Mouse (Mus musculus): ENCODE measurements around the gene Poldip3. TPM values are rescaled to one million over a fixed set of nuclear protein-coding genes. Genes with fewer than 3 reads are reported as not detected.

Poldip3 gene
- polyA plus RNA-seq, 1 experiment from 2014 or later, result 126 TPM

DNA sequence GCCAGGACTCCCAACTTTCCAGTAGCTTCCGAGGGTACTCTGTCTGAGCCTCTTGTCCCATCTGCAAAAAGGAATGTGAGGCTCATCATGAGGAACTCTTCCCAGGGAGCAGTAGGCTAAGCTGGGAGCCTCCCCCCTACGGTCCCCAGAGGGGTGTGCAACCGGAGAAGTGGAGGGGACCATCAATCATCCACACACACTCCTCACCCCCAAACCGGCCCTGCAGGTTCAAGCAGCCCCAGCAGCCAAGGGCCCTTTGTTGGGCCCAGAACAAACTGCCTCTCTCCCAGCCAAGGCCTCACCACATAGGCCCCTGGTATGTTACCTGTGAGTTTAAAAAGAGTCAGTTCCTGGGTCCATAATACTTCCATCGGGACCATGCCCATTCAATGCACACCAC, 17.9 kb upstream of the Poldip3 start:
- no peak overlapping the region for H3K4me2 ChIP-seq (ENCODE audit: low read depth, low read length)
- 65% methylated on average over 5 of the region's 5 CpGs for WGBS

DNA sequence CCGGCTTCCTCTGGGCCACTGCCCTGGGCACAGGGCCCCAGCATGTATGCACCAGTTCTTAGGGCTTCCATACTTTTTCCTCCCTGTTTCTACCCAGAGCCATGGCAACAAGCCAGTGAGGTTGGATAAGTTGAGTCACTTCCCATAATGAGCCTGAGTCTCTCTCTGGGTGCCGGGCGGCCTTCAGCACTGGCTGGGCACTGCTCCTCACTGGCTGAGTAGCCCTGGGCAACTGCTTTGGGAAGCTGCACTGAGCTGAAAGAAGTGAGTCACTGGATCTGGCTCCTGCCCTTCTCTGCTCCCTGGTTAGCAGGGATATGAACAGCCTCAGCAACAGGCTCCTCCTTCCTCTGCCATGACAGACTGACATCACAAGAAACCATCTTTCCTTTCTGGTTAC, 17.5 kb upstream of the Poldip3 start:
- ATAC-seq (ENCODE audit: low read depth) (no peak), DNase-seq (ENCODE audit: low spot score) (peak; percentile 32)
- 0 out of 2 replicates have a peak, but pooled peaks cover 13% of the 10 kb centered on the region for H3K36me3 ChIP-seq (ENCODE audit: control insufficient read depth, insufficient read depth, low read length)
- no peaks in the 10 kb centered on the region for H3K9me3 ChIP-seq (ENCODE audit: control insufficient read depth, low read length)
- 71% methylated on average over 3 of the region's 3 CpGs for WGBS
- H3K27ac ChIP-seq (replicated peaks; ENCODE audit: low read depth, low read length), result peak overlapping the region; percentile 77; the same call in 1 of the 2 replicates
- no peaks in the 10 kb centered on the region for H3K27me3 ChIP-seq (replicated peaks; ENCODE audit: control insufficient read depth, insufficient read depth, low read length)
- H3K9ac ChIP-seq (ENCODE audit: low read depth, low read length), result no peak overlapping the region
- no peak overlapping the region for H3K4me3 ChIP-seq (ENCODE audit: low read depth, low read length)
- H3K4me2 ChIP-seq (ENCODE audit: low read depth, low read length), result no peak overlapping the region
- H3K4me1 ChIP-seq (ENCODE audit: control insufficient read depth, insufficient read depth, low read length), result peaks cover 17% of the 10 kb centered on the region

More for the DNA sequence above, 17.9 kb upstream of the Poldip3 start:
- H3K27me3 ChIP-seq (replicated peaks; ENCODE audit: control insufficient read depth, insufficient read depth, low read length), result no peaks in the 10 kb centered on the region
- peak overlapping the region; percentile 77 for H3K27ac ChIP-seq (replicated peaks; ENCODE audit: low read depth, low read length)
- peak; percentile 47 for ATAC-seq (ENCODE audit: low read depth)
- H3K4me1 ChIP-seq (ENCODE audit: control insufficient read depth, insufficient read depth, low read length), result peaks cover 17% of the 10 kb centered on the region
- H3K9me3 ChIP-seq (ENCODE audit: control insufficient read depth, low read length), result no peaks in the 10 kb centered on the region
- peak overlapping the region; percentile 31; the same call in 1 of the 2 replicates for H3K9ac ChIP-seq (ENCODE audit: low read depth, low read length)
- DNase-seq (ENCODE audit: low spot score), result peak; percentile 88
- 0 out of 2 replicates have a peak, but pooled peaks cover 10% of the 10 kb centered on the region for H3K36me3 ChIP-seq (ENCODE audit: control insufficient read depth, insufficient read depth, low read length)
- H3K4me3 ChIP-seq (ENCODE audit: low read depth, low read length), result no peak overlapping the region

DNA sequence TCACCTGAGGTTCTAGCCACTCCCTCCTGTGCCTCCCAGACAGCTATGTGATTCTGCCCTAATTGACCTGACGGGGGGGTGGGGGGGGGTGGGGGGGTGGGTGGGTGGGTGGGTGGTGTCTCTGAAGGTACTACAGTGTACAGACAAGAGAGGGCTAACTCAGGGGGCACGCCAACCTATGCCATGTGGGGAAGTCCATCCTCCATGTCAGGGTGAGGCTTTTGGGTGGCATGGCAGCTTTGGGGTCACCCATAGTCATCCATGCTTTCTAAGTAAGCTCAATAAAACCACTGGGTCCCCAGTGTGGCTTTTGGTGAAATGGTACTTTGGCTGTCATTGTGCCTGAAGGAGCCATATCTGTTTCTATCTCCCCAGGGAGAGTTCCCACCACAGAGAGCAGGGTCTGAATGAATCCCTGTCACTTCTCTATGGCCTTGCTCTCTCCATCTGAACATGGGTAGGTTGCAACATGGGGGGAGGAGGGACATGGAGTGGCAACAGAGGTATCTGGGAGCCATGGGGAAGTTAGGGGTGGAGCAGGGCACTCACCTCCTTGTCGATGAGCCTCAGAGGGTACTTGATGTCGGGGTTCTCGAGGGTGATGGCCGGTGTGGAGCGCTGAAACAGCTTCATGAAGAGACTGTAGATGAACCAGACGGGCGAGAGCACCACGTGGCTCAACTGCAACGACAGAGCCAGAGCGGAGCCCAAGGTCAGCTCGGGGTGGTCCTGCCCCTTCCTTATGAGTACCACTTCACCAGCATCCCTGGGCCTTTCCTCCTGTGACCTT, 16.5 kb upstream of the Poldip3 start:
- no peak overlapping the region for H3K9ac ChIP-seq (ENCODE audit: low read depth, low read length)
- ATAC-seq (ENCODE audit: low read depth) (no peak), DNase-seq (ENCODE audit: low spot score) (no peak)
- H3K4me3 ChIP-seq (ENCODE audit: low read depth, low read length), result no peak overlapping the region
- no peak overlapping the region for H3K4me2 ChIP-seq (ENCODE audit: low read depth, low read length)
- WGBS, result 89% methylated on average over 13 of the region's 13 CpGs
- H3K27ac ChIP-seq (replicated peaks; ENCODE audit: low read depth, low read length), result peak overlapping the region; percentile 77; the same call in 1 of the 2 replicates
- H3K27me3 ChIP-seq (replicated peaks; ENCODE audit: control insufficient read depth, insufficient read depth, low read length), result no peaks in the 10 kb centered on the region
- peaks cover 8% of the 10 kb centered on the region; the same call in 1 of the 2 replicates for H3K4me1 ChIP-seq (ENCODE audit: control insufficient read depth, insufficient read depth, low read length)
- no peaks in the 10 kb centered on the region for H3K9me3 ChIP-seq (ENCODE audit: control insufficient read depth, low read length)
- peaks cover 21% of the 10 kb centered on the region for H3K36me3 ChIP-seq (ENCODE audit: control insufficient read depth, insufficient read depth, low read length)

DNA sequence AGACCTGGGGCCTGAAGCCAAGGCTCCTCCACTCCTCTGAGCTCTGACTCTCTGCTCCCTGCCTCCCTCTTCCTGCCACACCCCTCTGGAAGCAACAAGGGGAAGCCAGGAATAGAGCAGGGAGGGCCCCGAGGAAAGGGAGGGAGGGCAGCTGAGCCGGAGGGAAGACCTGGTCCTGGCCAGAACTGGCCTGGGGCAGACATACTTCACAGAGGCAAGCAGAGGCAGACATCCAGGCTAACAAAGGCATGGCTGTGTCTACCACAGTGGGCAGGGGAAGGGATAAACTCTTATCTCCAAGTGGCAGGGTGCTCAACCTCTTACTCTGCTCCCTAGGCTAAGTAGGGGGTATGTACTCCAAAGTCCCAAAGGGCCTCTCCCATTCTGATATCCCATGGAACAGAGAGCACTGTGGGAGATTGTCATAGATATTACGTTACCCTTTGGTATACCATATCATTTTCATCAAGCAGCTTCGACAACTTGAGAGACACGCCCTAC, 15.8 kb upstream of the Poldip3 start:
- Histone ChIP-seq H3K36me3 (ENCODE audit: control insufficient read depth, insufficient read depth, low read length) (peaks cover 28% of the 10 kb centered on the region), H3K4me1 (ENCODE audit: control insufficient read depth, insufficient read depth, low read length) (peaks cover 5% of the 10 kb centered on the region; the same call in 1 of the 2 replicates), H3K27ac (replicated peaks; ENCODE audit: low read depth, low read length) (no peak overlapping the region), H3K9ac (ENCODE audit: low read depth, low read length) (no peak overlapping the region), H3K27me3 (replicated peaks; ENCODE audit: control insufficient read depth, insufficient read depth, low read length) (no peaks in the 10 kb centered on the region), H3K9me3 (ENCODE audit: control insufficient read depth, low read length) (no peaks in the 10 kb centered on the region), H3K4me2 (ENCODE audit: low read depth, low read length) (no peak overlapping the region), H3K4me3 (ENCODE audit: low read depth, low read length) (no peak overlapping the region)
- peak; percentile 43 for DNase-seq (ENCODE audit: low spot score)
- 47% methylated on average over 5 of the region's 5 CpGs for WGBS
- no peak for ATAC-seq (ENCODE audit: low read depth)

DNA sequence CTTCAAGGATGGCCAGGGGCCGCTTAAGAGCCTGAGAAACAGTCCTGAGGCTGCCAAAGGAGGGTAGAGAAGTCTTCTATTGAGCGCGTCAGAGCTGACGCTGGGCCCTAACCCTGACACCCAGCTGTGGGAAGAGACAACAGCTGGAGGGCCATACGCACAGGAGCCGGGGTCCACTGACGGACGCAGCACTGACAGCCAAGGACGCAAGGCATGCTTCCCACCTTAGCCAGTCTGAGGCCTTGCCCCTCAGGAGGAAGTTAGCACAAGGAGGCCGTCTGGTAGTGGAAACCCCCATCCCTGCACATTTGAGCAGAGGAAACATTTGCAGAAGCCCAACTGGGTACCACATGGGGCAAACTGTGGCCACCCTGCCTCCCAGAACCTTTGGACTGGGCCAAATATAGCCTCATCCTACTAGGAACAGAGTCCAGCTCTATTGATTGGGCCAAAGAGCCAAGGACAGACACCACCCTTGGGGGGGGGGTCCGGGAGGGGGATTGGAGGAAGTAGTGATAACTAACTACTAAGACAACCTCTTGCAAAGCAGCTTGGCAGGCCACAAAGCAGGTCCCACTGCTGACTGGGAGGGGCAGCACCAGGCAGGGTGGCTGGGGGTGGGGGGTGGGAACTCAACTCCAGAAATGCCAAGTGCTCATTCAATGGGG, 13.8 kb upstream of the Poldip3 start:
- Histone ChIP-seq H3K4me1 (ENCODE audit: control insufficient read depth, insufficient read depth, low read length) (peaks cover 5% of the 10 kb centered on the region; the same call in 1 of the 2 replicates), H3K27me3 (replicated peaks; ENCODE audit: control insufficient read depth, insufficient read depth, low read length) (no peaks in the 10 kb centered on the region), H3K4me2 (ENCODE audit: low read depth, low read length) (no peak overlapping the region), H3K36me3 (ENCODE audit: control insufficient read depth, insufficient read depth, low read length) (peaks cover 47% of the 10 kb centered on the region), H3K4me3 (ENCODE audit: low read depth, low read length) (no peak overlapping the region), H3K9ac (ENCODE audit: low read depth, low read length) (no peak overlapping the region), H3K9me3 (ENCODE audit: control insufficient read depth, low read length) (no peaks in the 10 kb centered on the region), H3K27ac (replicated peaks; ENCODE audit: low read depth, low read length) (no peak overlapping the region)
- ATAC-seq (ENCODE audit: low read depth), result no peak
- DNase-seq (ENCODE audit: low spot score), result no peak
- 73% methylated on average over 7 of the region's 11 CpGs for WGBS

DNA sequence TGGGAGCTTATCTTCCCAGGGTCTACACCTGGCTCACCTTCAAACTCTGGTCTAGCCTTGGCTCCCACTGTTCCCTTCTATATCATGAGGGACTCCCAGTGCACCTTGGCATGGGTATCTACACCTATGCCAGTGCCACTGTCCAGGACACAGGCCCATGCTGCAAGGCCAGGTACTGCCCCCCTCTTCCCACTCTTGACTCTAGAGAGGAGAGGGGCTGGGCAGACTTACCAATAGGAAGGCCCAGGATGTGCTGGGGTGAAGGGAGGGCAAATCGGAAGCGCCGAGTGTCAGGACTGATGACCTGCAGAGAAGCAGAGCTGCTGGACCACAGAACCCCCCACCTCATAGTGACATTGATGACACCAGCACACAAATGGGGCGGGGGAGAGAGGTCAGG, 12.8 kb upstream of the Poldip3 start:
- Histone ChIP-seq H3K9me3 (ENCODE audit: control insufficient read depth, low read length) (no peaks in the 10 kb centered on the region), H3K36me3 (ENCODE audit: control insufficient read depth, insufficient read depth, low read length) (peaks cover 52% of the 10 kb centered on the region), H3K27ac (replicated peaks; ENCODE audit: low read depth, low read length) (no peak overlapping the region), H3K4me2 (ENCODE audit: low read depth, low read length) (no peak overlapping the region), H3K4me3 (ENCODE audit: low read depth, low read length) (no peak overlapping the region), H3K9ac (ENCODE audit: low read depth, low read length) (no peak overlapping the region), H3K27me3 (replicated peaks; ENCODE audit: control insufficient read depth, insufficient read depth, low read length) (no peaks in the 10 kb centered on the region), H3K4me1 (ENCODE audit: control insufficient read depth, insufficient read depth, low read length) (no peaks in the 10 kb centered on the region)
- no peak for ATAC-seq (ENCODE audit: low read depth)
- WGBS, result 95% methylated on average over 4 of the region's 4 CpGs
- no peak for DNase-seq (ENCODE audit: low spot score)

DNA sequence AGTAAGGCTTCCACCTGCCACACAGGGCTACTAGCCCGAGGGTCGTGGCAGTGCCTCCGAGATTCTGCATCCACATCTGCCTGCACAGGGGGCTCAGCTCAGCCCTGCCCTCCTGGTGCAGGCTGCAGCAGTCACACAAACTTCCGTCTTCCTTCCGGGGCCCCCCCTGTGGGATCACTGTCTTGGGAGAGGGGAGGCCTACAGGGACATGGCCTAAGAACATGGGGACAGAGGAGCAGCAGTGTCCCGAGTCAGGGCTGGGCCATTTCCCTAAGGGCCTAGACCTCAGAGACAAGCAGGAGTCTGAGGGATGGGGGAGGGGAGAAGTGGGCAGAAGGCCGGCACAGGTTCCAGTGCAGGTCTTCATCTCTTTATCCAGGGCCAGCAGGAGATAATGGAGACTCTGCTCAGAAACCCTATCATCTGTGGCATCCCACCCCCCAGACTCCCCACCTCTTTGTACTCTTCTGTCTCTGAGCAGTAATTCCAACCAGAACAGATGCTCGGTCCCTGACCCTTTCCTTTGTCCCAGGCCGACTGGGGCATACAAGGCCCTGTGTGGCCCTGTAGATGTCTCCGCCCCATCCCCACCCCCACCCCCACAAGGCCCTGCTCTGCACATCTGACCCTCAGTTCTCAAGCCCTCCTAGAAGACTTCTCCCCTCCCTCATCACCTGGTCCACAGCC, 12.0 kb upstream of the Poldip3 start:
- Histone ChIP-seq H3K4me3 (ENCODE audit: low read depth, low read length) (no peak overlapping the region), H3K36me3 (ENCODE audit: control insufficient read depth, insufficient read depth, low read length) (peaks cover 56% of the 10 kb centered on the region), H3K9me3 (ENCODE audit: control insufficient read depth, low read length) (no peaks in the 10 kb centered on the region), H3K27ac (replicated peaks; ENCODE audit: low read depth, low read length) (no peak overlapping the region), H3K4me2 (ENCODE audit: low read depth, low read length) (no peak overlapping the region), H3K4me1 (ENCODE audit: control insufficient read depth, insufficient read depth, low read length) (no peaks in the 10 kb centered on the region), H3K27me3 (replicated peaks; ENCODE audit: control insufficient read depth, insufficient read depth, low read length) (no peaks in the 10 kb centered on the region), H3K9ac (ENCODE audit: low read depth, low read length) (no peak overlapping the region)
- ATAC-seq (ENCODE audit: low read depth), result no peak
- 49% methylated on average over 10 of the region's 10 CpGs for WGBS
- DNase-seq (ENCODE audit: low spot score), result no peak

DNA sequence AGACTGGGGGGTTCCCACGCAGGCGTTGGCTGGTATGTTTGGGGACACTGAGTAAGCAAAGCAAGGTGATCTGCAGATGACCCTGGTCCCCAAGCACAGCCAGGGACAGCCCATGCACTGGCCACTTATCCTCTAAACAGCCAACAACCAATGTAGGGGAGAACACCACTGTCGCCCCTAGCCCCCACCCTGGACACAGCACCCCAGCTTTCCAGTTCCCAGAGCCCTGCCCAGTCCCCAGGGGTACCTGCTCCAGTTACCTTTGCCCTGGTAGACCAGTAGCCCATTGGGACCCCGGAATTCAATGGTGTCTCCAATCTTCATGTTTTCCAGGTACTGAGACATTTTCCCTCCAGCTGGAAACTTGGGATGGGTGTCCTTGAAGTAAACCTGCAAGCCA, 11.4 kb upstream of the Poldip3 start:
- no peak overlapping the region for H3K4me2 ChIP-seq (ENCODE audit: low read depth, low read length)
- H3K4me3 ChIP-seq (ENCODE audit: low read depth, low read length), result no peak overlapping the region
- H3K4me1 ChIP-seq (ENCODE audit: control insufficient read depth, insufficient read depth, low read length), result no peaks in the 10 kb centered on the region
- DNase-seq (ENCODE audit: low spot score) (no peak), ATAC-seq (ENCODE audit: low read depth) (no peak)
- H3K36me3 ChIP-seq (ENCODE audit: control insufficient read depth, insufficient read depth, low read length), result peaks cover 56% of the 10 kb centered on the region
- no peaks in the 10 kb centered on the region for H3K27me3 ChIP-seq (replicated peaks; ENCODE audit: control insufficient read depth, insufficient read depth, low read length)
- no peaks in the 10 kb centered on the region for H3K9me3 ChIP-seq (ENCODE audit: control insufficient read depth, low read length)
- H3K9ac ChIP-seq (ENCODE audit: low read depth, low read length), result no peak overlapping the region
- no peak overlapping the region for H3K27ac ChIP-seq (replicated peaks; ENCODE audit: low read depth, low read length)
- 92% methylated on average over 4 of the region's 4 CpGs for WGBS
